Mouse (Mus musculus): ENCODE data around the gene Snx20. TPM values are rescaled to one million over a fixed set of nuclear protein-coding genes. Genes with fewer than 3 reads are reported as not detected.
"Not testable (repeated sequence)": the region's sequence is repeated elsewhere in the genome, so short reads cannot be mapped to it uniquely, and the experiment has no call there.

The Snx20 gene
- total and polyA plus RNA-seq, 3 experiments: 15.9 to 38.8 (median 19.5) TPM

DNA sequence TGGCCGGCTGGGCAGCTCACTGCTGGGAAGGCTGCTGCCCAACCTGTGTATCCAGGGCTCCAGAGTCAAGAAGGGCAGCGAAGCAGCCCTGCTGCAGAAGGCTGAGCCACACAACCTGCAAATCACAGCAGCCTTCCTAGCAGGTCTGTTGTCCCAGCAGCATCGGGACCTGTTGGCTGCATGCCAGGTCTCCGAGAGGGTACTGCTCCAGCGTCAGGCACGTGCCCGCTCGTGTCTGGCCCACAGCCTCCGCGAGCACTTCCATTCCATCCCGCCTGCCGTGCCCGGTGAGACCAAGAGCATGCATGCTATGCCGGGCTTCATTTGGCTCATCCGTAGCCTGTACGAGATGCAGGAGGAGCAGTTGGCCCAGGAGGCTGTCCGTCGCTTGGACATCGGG lies 29.0 kb upstream of the Snx20 start:
- Histone ChIP-seq H3K4me3 (ENCODE audit: low read depth, low read length) (no peak overlapping the region), H3K9me3 (replicated peaks) (no peaks in the 10 kb centered on the region), H3K4me1 (ENCODE audit: insufficient read depth, low read depth, low read length) (peaks cover 76% of the 10 kb centered on the region), H3K27me3 (ENCODE audit: insufficient read depth, low read length) (peaks cover 3% of the 10 kb centered on the region; the same call in 1 of the 2 replicates), H3K36me3 (replicated peaks) (no peaks in the 10 kb centered on the region)
- TF ChIP-seq TAL1 (conservative IDR thresholded peaks at IDR 0.05; ENCODE audit: low read depth, low read length): no peak
- no peak for TF ChIP-seq POLR2AphosphoS5 (IDR thresholded peaks at IDR 0.05; ENCODE audit: insufficient replicate concordance, low read depth, low read length)
- TF ChIP-seq GATA1 (IDR thresholded peaks at IDR 0.05; ENCODE audit: borderline replicate concordance, low read length): no peak
- TF ChIP-seq GATA2 (IDR thresholded peaks at IDR 0.05; ENCODE audit: borderline replicate concordance, low read depth, low read length): no peak
- TF ChIP-seq CTCF (IDR thresholded peaks at IDR 0.05; ENCODE audit: low read depth, low read length): no peak
- no peak for DNase-seq (ENCODE audit: low spot score)
- no peak for ATAC-seq (ENCODE audit: extremely low read depth, insufficient number of reproducible peaks, low FRiP score, poor library complexity, severe bottlenecking)

DNA sequence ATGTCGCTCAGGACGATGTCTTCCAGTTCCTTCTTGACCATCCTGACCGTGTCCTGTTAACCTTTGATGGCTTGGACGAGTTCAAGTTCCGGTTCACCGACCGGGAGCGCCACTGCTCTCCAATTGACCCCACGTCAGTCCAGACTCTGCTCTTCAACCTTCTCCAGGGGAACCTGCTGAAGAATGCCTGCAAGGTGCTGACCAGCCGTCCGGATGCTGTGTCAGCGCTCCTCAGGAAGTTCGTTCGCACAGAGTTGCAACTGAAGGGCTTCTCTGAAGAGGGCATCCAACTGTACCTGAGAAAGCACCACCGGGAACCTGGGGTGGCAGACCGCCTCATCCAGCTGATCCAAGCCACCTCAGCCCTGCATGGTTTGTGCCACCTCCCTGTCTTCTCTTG lies 28.2 kb upstream of the Snx20 start:
- TF ChIP-seq GATA1 (IDR thresholded peaks at IDR 0.05; ENCODE audit: borderline replicate concordance, low read length) (no peak), TAL1 (conservative IDR thresholded peaks at IDR 0.05; ENCODE audit: low read depth, low read length) (no peak), CTCF (IDR thresholded peaks at IDR 0.05; ENCODE audit: low read depth, low read length) (no peak), POLR2AphosphoS5 (IDR thresholded peaks at IDR 0.05; ENCODE audit: insufficient replicate concordance, low read depth, low read length) (no peak), GATA2 (IDR thresholded peaks at IDR 0.05; ENCODE audit: borderline replicate concordance, low read depth, low read length) (no peak)
- DNase-seq (ENCODE audit: low spot score): no peak

DNA sequence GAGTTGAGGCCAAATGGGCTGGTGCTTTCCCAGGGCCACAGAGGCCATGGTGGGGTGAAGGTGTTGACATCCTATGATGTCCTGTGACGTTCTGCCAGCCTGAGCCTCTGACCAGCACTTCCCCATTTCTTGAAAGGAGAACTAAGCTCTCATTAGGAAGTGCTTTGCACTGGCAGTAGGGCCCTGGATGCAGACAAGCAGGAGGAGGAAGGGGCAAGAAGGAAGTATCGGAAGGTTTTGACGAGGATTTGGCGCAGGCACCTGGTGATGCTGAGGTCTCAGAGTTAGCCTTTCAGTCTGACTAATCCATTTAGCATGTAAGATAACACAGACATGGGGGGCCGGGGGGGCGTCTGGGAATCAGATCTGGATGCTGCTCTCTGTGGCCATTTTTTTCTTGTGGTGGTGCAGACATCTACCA lies 26.5 kb upstream of the Snx20 start:
- peak; percentile 50 for DNase-seq (ENCODE audit: low spot score)
- TF ChIP-seq TAL1 (conservative IDR thresholded peaks at IDR 0.05; ENCODE audit: low read depth, low read length) (no peak), POLR2AphosphoS5 (IDR thresholded peaks at IDR 0.05; ENCODE audit: insufficient replicate concordance, low read depth, low read length) (no peak), GATA2 (IDR thresholded peaks at IDR 0.05; ENCODE audit: borderline replicate concordance, low read depth, low read length) (no peak), CTCF (IDR thresholded peaks at IDR 0.05; ENCODE audit: low read depth, low read length) (no peak), GATA1 (IDR thresholded peaks at IDR 0.05; ENCODE audit: borderline replicate concordance, low read length) (no peak)
- Histone ChIP-seq H3K27me3 (ENCODE audit: insufficient read depth, low read length) (peaks cover 3% of the 10 kb centered on the region; the same call in 1 of the 2 replicates), H3K9me3 (replicated peaks) (no peaks in the 10 kb centered on the region), H3K36me3 (replicated peaks) (no peaks in the 10 kb centered on the region), H3K4me1 (ENCODE audit: insufficient read depth, low read depth, low read length) (peaks cover 57% of the 10 kb centered on the region), H3K4me3 (ENCODE audit: low read depth, low read length) (no peak overlapping the region)
- ATAC-seq (ENCODE audit: extremely low read depth, insufficient number of reproducible peaks, low FRiP score, poor library complexity, severe bottlenecking): peak; percentile 54

More for the DNA sequence above, 28.2 kb upstream of the Snx20 start:
- Histone ChIP-seq H3K4me1 (ENCODE audit: insufficient read depth, low read depth, low read length) (peaks cover 75% of the 10 kb centered on the region), H3K9me3 (replicated peaks) (no peaks in the 10 kb centered on the region), H3K4me3 (ENCODE audit: low read depth, low read length) (no peak overlapping the region), H3K27me3 (ENCODE audit: insufficient read depth, low read length) (peaks cover 3% of the 10 kb centered on the region; the same call in 1 of the 2 replicates), H3K36me3 (replicated peaks) (no peaks in the 10 kb centered on the region)
- ATAC-seq (ENCODE audit: extremely low read depth, insufficient number of reproducible peaks, low FRiP score, poor library complexity, severe bottlenecking): no peak

DNA sequence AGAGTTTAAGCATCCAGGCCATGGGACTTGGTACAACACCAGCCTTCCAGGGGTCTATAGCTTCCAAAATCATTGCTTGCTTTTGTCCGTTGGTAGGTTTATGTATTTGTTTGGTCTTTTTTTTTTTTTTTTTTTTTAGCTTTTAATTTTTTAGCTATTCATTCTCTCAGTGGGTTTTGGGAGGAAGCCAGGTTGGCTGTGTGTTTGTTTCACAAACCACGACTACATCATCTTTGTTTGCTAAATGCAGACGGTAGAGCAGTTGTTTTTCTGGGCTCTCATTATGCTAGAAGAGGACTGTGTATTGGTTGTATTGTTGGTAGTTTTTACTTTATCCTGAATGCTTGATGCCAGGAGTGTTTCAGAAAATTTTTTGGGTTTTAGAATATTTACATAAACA lies 23.9 kb upstream of the Snx20 start:
- no peak overlapping the region for H3K4me3 ChIP-seq (ENCODE audit: low read depth, low read length)
- no peak for ATAC-seq (ENCODE audit: extremely low read depth, insufficient number of reproducible peaks, low FRiP score, poor library complexity, severe bottlenecking)
- H3K9me3 ChIP-seq (replicated peaks): no peaks in the 10 kb centered on the region
- H3K4me1 ChIP-seq (ENCODE audit: insufficient read depth, low read depth, low read length): peaks cover 33% of the 10 kb centered on the region
- DNase-seq (ENCODE audit: low spot score): no peak
- no peak for TF ChIP-seq GATA2 (IDR thresholded peaks at IDR 0.05; ENCODE audit: borderline replicate concordance, low read depth, low read length)
- peaks cover 3% of the 10 kb centered on the region; the same call in 1 of the 2 replicates for H3K27me3 ChIP-seq (ENCODE audit: insufficient read depth, low read length)
- no peaks in the 10 kb centered on the region for H3K36me3 ChIP-seq (replicated peaks)

DNA sequence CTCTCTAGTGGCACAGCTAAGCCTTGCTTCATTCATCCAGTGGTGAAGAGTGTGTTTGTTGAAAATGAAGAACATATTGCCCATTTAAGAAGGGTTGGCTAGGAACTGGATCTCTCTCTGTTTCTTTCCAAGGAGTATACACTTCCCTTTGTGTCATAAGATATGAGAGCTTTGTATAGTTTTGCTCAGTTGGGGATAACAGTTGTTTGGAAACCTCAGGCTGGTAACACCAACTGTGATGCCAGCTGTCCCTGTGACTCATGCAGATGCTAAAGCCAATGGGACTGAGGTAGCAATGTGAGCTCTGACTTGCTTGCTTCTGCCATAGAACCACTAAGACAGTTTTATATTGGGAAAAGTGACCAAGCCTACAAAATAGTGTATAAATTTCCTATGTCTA lies 19.4 kb upstream of the Snx20 start:
- no peak for TF ChIP-seq GATA1 (IDR thresholded peaks at IDR 0.05; ENCODE audit: borderline replicate concordance, low read length)
- TF ChIP-seq CTCF (IDR thresholded peaks at IDR 0.05; ENCODE audit: low read depth, low read length): no peak
- no peak for TF ChIP-seq POLR2AphosphoS5 (IDR thresholded peaks at IDR 0.05; ENCODE audit: insufficient replicate concordance, low read depth, low read length)
- TF ChIP-seq GATA2 (IDR thresholded peaks at IDR 0.05; ENCODE audit: borderline replicate concordance, low read depth, low read length): no peak
- no peak for TF ChIP-seq TAL1 (conservative IDR thresholded peaks at IDR 0.05; ENCODE audit: low read depth, low read length)
- Histone ChIP-seq H3K4me1 (ENCODE audit: insufficient read depth, low read depth, low read length) (peaks cover 8% of the 10 kb centered on the region), H3K4me3 (ENCODE audit: low read depth, low read length) (no peak overlapping the region), H3K36me3 (replicated peaks) (no peaks in the 10 kb centered on the region), H3K9me3 (replicated peaks) (no peaks in the 10 kb centered on the region), H3K27me3 (ENCODE audit: insufficient read depth, low read length) (peaks cover 7% of the 10 kb centered on the region; the same call in 1 of the 2 replicates)
- no peak for DNase-seq (ENCODE audit: low spot score)
- no peak for ATAC-seq (ENCODE audit: extremely low read depth, insufficient number of reproducible peaks, low FRiP score, poor library complexity, severe bottlenecking)

DNA sequence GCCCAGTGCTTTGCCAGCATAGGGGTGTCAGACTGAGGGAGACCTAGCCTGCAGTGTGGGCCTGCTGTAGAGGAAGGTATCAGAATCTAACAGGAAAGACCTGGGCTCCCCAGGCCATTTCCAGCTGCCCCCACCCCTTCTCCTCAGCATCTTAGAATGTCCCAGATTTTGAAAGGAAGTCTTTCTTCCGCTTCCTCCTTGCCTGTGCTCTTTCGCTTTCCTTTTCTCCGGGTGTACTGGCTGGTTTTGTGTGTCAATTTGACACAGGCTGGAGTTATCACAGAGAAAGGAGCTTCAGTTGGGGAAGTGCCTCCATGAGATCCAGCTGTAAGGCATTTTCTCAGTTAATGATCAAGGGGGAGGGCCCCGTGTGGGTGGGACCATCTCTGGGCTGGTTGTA lies 15.2 kb upstream of the Snx20 start:
- H3K4me3 ChIP-seq (ENCODE audit: low read depth, low read length); DNase-seq (ENCODE audit: low spot score); H3K36me3 ChIP-seq (replicated peaks); ATAC-seq (ENCODE audit: extremely low read depth, insufficient number of reproducible peaks, low FRiP score, poor library complexity, severe bottlenecking); H3K9me3 ChIP-seq (replicated peaks): not testable (repeated sequence)
- Histone ChIP-seq H3K4me1 (ENCODE audit: insufficient read depth, low read depth, low read length) (peaks cover 26% of the 10 kb centered on the region), H3K27me3 (ENCODE audit: insufficient read depth, low read length) (peaks cover 10% of the 10 kb centered on the region; the same call in 1 of the 2 replicates)

Data from G1E (cell line).